Mouse (Mus musculus) right cerebral cortex, postnatal 14 days (tissue): Measurements from ENCODE around the gene H2-DMb2.
"Not testable (repeated sequence)": the region's sequence is repeated elsewhere in the genome, so short reads cannot be mapped to it uniquely, and the experiment has no call there.

Experiments used
- DNase-seq: peaks from one replicate; pipeline ENCODE4 v3.0.0; 2022

The H2-DMb2 gene

DNA sequence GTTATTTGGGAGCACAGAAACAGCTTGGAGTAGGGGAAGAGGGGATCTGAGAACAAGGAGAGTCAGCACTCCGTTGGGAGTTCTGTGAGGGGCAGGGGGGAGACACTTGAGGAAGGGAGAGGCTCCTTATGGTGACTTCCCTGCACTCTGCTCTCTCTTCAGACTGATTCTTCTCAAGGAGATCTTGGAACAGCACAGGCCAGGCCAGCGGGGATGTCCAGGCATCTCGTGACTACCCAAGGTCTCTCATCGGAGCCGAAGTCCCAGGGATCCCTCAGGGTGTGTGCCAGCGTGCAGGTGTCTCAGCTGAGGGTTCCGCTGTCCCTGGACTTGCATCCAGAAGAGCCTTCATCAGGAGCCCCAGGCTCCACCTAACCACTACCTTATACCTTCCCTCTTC is 4.5 kb upstream of the H2-DMb2 start:
- DNase-seq = no peak

DNA sequence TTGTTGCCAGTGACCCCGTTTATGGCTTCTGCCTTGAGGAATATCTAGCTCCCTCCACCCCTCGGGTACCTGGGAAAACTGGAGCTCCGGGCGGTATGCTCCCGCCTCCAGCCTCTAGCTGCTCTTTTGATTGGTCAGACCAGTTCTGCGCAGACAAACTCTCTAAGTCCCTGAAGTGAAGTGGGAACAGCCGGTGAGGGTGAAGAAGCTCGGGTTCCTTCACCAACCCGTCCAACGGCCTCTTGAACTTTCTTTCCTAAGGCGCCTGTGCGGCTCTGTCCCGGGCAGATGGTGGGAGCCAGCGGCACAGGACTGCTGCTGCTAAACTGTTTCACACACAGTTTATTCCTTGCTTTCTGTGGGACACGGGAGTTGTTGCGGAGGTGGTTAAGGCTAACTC is 3.7 kb upstream of the H2-DMb2 start:
- DNase-seq = no peak

DNA sequence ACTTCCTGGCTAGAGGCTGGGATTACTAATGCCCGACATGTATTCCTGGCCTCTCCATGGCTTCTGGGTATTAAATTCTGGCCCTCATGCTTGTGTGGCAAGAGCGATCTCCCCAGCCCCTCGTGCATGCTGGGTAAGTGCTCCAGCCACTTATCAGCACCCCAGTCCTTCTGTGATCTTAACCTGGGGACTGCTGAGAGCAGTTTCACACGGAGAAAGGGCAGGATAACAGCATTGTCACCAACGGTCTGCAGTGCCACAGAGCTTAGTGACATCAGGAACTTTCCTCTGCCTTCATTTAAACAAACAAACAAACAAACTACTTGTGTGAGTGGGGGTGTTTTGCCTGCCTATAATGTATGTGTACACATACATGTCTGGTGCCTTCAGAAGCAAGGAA is 2.9 kb upstream of the H2-DMb2 start:
- DNase-seq = no peak

DNA sequence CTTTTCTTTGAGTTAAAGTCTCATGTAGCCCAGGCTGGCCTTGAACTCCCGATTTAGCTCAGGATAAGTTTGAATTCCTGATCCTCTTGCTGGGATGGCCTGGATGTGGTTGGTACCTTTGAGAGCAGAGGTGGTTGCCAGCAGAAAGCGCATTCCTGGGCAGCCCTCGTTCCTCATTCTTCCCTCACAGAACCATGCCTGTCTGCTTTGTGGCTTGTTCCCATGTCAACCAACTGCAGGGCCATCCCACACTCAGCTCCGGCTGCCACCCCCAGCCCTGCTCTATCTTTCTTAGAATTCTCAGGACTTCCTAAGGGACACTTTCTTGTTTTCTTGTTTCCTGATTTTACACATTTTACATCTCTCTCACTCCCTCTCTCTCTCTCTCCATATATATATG is 1.7 kb upstream of the H2-DMb2 start:
- DNase-seq = no peak

DNA sequence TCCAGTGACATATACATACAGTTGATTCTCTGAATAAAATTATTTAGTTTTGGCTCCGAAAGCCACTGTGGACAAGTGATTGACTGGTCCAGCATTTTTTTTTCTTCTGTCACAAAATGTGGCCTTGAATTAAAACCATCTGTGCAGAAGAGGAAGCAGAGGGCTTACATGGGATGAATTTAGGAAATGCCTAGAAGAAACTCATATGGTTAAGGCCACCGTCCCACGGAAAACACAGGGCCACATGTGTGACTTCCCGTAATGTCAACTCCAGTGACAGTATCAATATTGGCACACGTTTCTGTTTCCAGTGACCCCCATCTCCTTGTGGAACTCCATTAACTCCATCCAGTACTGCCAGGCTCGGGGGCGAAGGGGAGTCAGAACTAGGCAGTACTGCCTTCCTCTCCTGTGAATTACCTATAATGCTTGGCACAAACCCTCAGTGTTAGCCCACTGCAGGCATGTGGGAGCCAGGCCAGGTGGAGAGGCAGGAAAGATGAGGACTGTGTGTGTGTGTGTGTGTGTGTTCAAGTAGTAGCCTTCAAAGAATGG is 574 bp upstream of the H2-DMb2 start:
- DNase-seq = no peak

DNA sequence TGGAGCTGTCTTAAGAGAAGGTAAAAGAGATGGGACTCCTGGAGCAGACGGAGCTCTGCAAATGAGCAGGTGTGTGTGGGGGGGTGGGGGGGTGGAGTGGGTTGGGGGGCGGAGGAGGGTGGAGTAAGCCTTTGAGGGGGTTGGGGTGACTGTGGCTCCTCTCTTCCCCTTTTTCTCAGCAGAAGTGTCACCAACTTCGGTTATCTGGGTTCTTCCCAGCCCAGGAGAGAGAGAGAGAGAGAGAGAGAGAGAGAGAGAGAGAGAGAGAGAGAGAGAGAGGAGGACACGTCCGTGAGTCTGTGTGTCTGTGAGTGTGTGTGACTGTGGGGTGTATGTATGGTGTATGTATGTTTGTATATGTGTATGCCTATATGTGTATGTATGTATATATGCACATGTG is 354 bp downstream of the H2-DMb2 start:
- DNase-seq = no peak

DNA sequence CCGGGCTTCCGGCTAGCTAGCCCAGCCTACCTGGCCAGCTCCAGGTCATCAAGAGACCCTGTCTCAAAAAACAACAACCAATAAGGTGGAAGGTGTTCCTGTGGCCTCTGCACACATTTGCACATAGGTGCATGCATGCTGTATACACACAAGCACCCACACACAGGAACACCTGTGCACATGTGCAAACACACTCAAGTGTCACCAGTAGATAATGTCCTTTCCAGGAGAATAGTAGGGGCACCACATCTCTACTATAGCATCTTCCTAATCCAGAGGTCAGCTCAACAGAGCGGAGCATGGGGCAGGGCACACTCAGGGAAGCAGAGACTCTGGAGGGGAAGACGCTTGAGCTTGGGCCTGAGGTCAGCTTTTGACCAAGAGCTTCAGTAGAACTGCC is 1.1 kb downstream of the H2-DMb2 start:
- not testable (repeated sequence) for DNase-seq

DNA sequence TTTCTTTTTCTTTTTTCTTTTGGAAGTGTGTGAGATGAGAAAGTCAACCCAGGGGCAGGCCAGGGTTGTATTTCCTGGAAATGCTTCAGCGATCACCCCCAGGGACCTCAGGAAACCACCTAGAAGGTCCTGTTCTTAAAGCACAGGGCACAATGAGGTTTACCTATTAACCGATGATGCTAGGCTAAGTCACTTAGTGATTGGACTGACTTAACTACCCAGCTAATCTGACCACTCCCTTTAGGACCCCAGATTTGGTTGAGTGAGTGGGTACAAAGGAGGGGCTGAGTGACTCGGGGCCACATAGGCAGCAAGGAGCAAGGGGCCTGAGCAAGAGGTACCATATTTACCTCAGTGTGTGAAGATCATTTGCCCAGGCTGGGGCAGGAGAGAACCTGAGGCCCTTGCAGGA is 1.9 kb downstream of the H2-DMb2 start:
- no peak for DNase-seq

DNA sequence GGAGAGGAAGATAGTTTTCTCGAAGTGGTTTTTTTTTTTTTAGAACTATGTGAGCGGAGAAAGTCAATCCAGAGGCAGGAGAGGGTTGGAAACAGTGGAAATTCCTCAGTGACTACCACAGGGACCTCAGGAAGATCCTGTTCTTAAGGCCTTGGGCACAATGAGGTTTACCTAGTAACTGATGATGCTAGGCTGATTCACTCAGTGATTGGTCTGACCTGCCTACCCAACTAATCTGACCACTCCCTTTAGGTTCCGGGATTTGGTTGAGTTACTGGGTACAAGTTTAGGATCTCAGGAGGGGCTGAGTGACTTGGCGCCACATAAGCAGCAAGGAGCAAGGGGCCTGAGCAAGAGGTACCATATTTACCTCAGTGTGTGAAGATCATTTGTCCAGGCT is 9.8 kb downstream of the H2-DMb2 start, which contains the start of gene H2-DMb1:
Gene H2-DMb1 (plus strand): TSS at position 150 of the 400 bp plus-strand sequence.
- no peak for DNase-seq

DNA sequence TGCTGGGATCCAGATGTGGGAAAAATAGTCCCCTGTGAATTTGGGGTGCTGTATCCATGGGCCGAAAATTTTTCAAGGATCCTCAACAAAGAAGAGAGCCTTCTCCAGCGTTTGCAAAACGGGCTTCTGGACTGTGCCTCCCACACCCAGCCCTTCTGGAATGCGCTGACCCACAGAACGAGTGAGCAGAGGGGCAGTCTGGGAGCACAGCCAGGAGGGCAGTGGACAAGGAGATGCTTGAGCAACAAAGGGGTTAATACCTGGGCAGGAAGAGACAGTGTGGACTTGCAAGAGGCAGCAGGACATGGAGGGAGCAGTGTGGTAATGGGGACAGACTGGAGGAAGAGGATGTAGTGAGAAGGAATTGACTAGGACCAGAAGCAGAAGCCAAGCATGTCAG is 12.4 kb downstream of the H2-DMb2 start:
- DNase-seq = no peak

DNA sequence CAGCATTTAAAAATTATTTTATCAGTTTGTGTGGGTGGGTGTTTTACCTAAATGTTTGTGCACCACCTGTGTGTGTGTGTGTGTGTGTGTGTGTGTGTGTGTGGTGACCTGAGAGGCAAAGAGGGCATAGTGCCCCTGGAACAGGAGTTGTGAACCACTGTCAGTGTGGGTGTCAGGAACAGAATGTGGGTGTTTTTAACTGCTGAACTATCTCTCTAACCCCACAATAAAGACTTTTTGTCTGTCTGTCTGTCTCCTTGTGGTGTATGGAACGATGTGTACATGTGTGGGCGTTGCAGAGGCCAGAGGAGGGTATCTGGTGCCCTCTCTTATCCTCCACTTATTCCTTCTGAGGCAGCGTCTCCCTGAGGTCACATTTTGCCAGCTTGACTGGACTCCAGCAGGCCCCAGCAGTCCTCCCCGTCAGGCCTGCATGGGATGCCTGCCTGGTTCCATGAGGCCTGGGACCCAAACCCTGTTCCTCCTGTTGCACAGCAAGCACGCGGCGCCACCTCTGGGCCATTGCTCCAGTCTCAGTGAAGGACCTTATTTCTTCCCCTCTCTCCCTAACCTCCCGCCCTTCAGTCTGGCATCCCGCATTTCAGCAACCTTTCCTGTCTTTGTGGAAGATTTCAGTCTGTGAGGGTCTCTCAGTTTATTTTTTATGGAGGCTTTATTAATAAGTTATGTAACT is 21.2 kb downstream of the H2-DMb2 start:
- DNase-seq = peak; percentile 16

DNA sequence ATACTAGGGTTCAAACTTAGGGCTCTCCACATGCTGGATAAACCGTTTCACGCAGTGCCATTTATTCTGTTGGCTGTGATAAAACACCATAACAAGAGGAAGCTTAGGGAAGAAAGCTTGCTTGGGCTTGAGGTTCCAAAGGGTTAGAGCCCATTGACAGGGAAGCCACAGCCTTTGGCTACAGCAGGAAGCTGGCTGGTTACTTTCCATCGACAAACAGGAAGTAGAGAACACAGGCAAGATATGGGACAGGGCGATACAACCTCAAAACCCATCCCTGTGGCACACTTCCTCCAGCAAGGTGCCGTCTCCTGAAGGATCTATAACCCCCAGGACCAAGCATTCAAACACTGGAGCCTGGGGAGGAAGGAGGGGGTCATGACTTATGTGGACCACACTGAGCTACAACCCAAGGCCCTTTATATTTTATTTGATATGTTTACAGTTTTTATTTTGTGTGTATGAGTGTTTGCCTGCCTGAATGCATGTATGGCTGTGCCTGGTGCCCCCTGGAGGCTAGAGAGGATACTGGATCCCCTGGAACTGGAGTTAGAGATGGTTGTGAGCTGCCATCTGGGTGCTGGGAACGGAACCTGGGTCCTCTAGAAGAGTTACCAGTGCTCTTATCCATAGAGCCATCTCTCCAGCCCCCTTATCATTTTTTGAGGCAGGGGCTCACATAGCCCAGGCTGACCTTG is 22.1 kb downstream of the H2-DMb2 start:
- no peak for DNase-seq

DNA sequence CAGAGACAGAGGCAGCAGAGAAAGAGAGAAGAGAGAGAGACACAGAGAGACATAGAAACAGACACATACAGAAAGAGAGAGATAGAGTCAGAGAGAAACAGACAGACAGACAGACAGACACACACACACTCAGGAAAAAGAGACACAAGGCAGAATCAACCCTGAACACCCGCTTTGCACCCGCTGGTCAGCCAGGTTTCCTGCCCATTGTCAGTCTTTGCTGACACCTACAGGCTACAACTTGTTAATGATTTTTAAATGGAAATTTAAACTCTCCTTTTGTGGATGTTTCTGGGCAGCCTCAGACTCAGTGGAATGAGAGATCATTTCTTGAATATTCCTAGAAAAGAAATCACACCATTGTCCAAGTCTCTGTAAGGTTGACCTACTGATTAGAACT is 26.2 kb downstream of the H2-DMb2 start:
- peak; percentile 24 for DNase-seq

DNA sequence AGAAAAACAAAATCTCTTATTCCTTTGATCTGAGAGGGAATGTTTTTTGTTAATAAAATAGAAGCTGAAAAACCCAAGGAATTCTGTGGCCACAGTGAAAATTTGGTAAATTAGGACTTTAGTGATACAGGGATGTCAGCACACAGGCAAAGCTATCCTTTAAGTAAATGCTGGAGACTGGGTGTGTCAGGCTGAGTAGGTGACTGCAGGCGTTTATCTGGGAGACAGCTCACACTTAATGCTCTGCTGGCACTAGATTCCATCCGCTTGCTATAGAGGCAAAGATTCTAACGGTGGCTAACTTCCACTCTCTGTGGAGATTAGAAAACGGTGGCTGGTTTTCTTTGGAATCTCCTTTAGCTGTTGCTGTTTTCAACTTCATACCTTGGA is 27.4 kb downstream of the H2-DMb2 start:
- DNase-seq = no peak

DNA sequence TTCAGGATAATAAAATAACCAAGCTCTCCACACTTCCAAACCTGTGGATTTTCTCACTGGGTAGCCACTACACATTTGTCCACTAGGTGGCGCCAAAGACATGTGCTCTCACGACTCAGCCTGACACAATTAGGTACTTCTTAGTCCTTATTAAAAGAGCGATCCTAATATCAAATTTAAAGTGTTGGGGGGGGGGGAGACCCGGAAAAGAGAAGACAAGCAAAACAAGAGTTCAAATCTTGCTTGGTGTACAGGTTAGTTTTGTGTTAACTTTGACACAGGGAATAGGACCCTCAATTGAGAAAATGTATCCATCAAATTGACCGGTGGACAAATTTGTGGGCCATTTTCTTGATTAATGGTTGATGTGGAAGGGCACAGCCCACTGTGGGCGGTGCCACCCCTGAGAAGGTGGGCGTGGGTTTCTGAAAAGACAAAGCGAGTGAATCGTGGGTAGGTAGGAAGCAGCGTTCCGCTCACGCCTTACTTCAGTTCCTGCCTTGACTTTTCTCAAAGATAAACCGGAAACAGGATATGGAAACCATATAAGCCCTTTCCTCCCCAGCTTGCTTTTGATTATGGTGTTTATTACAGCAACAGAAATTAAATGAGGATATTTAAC is 27.9 kb downstream of the H2-DMb2 start:
- peak; percentile 81 for DNase-seq

DNA sequence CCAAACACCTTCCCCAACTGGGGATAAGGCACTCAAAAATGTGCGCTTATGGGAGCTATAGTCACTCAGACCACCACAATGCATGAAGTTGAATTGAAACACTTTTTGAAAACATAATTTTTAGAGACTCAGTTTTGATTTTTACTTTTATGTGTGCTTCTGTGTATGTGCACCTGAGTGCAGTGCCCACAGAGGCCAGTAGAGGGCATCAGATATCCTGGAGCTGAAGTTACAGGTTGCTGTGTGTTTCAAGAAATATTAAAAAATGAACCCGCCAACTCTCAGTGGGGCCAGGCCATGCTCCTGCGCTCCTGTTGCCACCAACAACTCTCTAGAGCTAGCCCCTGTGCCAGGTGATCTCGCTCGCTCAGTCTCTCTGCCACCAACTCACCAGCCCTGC is 29.4 kb downstream of the H2-DMb2 start:
- no peak for DNase-seq

DNA sequence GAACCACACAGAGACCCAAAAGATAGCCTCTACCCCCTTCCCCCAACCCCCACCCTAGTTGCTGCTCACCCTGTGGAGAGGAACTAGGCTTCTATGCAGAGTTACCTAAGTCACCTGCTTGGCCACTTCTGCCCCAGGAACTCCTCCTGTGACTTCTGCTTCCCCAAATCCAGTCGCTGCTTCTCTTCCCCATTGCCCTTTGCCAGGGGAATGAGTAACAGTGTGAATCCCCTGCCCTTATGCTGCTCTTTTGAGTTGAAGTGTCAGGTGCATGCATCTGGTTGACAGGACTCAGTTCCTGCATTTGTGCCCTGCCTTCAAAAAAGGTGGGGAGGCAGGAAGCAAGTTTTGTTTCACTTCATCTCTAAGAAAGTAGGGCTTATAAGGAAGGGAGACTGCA is 31.0 kb downstream of the H2-DMb2 start:
- DNase-seq = no peak

DNA sequence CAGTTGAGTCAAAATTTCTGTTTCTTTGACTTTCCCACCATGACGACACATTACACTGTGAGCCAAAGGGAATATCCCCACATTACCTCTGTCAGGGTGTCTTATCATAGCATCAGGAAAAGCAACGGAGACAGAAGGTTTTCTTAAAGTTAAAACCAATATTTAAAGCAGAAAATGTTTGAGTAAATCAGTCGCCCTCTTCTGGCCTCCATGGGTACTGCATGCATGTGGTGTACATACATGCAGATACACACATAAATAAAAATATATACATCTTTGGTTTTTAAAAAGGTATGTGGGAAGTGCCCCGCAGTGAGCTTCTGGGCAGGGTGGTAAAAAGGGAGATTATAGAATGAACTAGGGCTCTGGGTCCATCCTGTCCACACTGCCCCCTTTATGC is 34.1 kb downstream of the H2-DMb2 start:
- DNase-seq = no peak

DNA sequence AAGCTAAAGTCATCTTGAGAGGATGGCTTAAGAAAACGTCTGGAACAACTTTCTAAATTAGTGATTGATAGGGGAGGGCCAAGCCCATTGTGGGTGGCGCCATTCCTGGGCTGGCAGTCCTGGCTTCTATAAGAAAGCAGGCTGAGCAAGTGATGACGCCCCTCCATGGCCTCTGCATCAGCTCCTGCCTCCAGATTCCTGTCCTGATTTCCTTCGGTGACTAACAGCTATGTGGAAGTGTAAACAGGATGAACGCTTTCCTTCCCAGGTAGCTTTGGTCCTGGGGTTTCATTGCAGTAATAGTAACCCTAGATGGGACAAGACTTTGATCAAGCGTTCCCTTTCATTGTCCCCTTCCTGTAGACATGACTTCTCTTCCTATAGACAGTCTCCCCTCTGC is 35.9 kb downstream of the H2-DMb2 start:
- no peak for DNase-seq

DNA sequence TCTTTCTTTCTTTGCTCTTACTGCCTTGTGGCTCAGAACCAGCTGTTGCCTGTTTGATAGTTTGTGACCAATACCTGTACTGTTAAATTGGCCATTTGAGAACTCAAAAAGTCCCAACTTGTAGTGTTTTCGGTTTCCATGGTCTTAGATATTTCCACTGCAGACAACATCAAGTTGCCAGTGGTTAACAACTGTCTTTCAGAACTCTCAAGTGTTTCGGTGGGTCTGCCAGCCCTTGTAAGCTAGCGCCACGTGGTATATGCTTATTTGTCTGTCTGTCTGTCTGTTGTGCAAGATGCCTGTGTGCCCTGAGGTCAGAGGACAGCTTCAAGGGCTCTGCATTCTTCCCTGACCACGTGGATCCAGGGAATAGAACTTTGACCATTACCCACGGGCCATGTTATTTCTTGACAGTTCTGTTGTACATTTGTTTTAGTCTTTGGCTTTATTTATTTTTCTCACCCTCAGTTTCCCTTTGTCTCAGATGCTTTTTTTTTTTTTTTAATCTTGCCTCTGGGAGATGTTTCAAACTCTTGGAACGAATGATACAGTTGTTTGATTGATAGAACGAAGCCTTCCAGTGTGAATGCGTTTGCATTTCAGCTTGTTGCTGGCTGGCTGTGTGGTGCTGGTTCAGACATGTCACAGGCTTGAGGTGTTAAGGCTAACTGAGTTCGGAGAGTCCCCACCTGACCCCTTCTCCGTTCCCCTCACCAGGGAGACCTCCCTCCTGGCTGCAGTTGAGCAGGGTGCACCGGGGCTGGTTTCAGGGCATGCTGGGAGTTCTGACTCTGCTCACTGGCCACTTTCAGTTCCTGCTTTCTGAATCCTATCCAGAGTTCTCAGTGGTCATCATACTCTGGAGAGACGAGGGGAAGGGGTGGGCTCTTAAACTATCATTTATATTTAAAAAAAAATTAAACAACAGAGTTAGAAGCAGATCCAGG is 37.1 kb downstream of the H2-DMb2 start:
- DNase-seq = no peak

DNA sequence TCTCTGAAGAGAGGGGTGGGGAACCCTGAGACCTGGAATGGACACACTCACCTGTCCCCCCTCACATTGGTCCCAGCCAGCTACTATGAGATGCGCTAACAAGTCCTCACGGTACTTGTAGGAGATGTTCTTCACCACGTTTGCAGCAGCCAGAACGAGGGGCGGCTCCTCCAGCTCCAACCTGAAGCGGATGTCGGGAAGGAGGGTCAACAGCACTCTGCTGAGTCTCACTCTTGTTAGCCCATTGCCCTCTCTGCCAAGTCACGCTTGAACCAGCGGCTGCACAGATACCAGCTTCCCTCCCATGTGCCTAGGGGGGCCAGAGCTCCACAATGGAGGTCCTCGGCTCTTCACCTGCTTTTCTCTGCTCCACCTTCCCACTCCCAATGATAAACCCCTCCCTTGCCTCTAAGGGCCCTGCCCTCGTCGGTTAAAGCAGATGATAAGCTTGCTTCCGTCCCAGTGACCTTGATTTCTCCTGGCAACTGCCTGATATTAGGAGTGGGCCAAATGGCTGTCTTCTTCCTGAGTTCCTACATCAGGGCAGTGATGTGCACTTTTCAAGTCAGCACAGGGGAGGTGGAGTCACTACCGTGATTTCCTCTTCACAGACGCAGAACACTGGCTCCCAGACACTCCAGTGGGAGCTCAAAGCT is 40.6 kb downstream of the H2-DMb2 start:
- DNase-seq = no peak

DNA sequence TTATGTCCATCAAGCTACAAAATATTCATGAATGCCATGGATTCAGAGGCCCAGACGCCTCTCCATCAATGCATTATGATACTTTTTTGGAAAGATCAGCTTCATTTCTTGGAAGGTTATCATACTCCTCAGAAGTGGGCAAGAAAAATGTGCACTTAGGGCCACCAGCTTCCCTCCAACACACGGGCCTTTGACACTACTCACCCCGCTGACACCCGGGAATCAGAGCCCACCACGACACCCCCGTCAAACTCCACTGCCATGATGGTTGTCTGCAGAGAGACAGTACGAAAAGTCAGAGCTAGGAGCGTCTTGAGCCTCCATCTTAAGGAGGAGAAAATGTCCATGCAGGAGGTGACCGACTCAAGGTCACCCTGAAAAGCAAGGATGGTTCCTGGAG is 42.4 kb downstream of the H2-DMb2 start:
- no peak for DNase-seq
